25 mouse cellular contexts compared by ENCODE assay signal in genomic region chr14:35773306-35773705, GRCm38 (mm10). TPM values are rescaled to one million over a fixed set of nuclear protein-coding genes. Genes with fewer than 3 reads are reported as not detected.
"Had no signal": no experiment of that assay in that cellular context is flagged by ENCODE, and none has a peak within 500 bp of the region (broad histone marks: within the 10 kb centered on the region; RNA-seq: fewer than 3 reads in every experiment).

No protein-coding gene starts in this region.

- H3K4me2 ChIP-seq: liver, embryonic 13.5 days; liver, embryonic 15.5 days; midbrain, embryonic 12.5 days; midbrain, embryonic 15.5 days; neural tube, embryonic 12.5 days had no signal

- H3K9me3 ChIP-seq: liver, embryonic 13.5 days; liver, embryonic 15.5 days; megakaryocyte, embryonic 14.5 days; midbrain, embryonic 12.5 days; midbrain, embryonic 15.5 days; neural tube, embryonic 12.5 days had no signal

- H3K4me3 ChIP-seq: liver, embryonic 13.5 days; liver, embryonic 15.5 days; megakaryocyte, embryonic 14.5 days; midbrain, embryonic 12.5 days; midbrain, embryonic 15.5 days; neural tube, embryonic 12.5 days had no signal

- H3K36me3 ChIP-seq: liver, embryonic 13.5 days; liver, embryonic 15.5 days; midbrain, embryonic 12.5 days; midbrain, embryonic 15.5 days; neural tube, embryonic 12.5 days had no signal

- H3K27ac ChIP-seq: liver, embryonic 13.5 days; liver, embryonic 15.5 days; macrophage; midbrain, embryonic 12.5 days; midbrain, embryonic 15.5 days; neural tube, embryonic 12.5 days had no signal

- H3K4me1 ChIP-seq: liver, embryonic 13.5 days; liver, embryonic 15.5 days; megakaryocyte, embryonic 14.5 days; midbrain, embryonic 12.5 days; midbrain, embryonic 15.5 days; neural tube, embryonic 12.5 days had no signal

- H3K9ac ChIP-seq: liver, embryonic 13.5 days; liver, embryonic 15.5 days; liver, postnatal 0 days; midbrain, embryonic 12.5 days; midbrain, embryonic 15.5 days; neural tube, embryonic 12.5 days had no signal

- DNase-seq: liver, embryonic 13.5 days; liver, postnatal 0 days; lung, adult 2 months; lung, postnatal 14 days; lung, postnatal 36 days; right cerebral cortex, postnatal 14 days; spleen, adult 18-20 months; thymus, adult 18-20 months; thymus, postnatal 14 days; thymus, postnatal 36 days had no signal

- ATAC-seq: liver, postnatal 0 days; midbrain, embryonic 15.5 days had no signal

- H3K27me3 ChIP-seq: liver, embryonic 13.5 days; liver, embryonic 15.5 days; megakaryocyte, embryonic 14.5 days; midbrain, embryonic 12.5 days; midbrain, embryonic 15.5 days; neural tube, embryonic 12.5 days had no signal

RNA-seq across cellular contexts. Expression of gene 4930596D02Rik, which starts 38.5 kb away (rescaled TPM):
- total RNA-seq: megakaryocyte progenitor cell, adult 5-6 weeks; midbrain, postnatal 0 days; monocyte, adult 5-6 weeks; neutrophil, adult 5-6 weeks had no signal
- polyA plus RNA-seq: liver, embryonic 13.5 days; liver, embryonic 15.5 days; liver, postnatal 0 days; lung, adult 2 months; lung, embryonic 16.5 days; macrophage; midbrain, embryonic 12.5 days; midbrain, embryonic 15.5 days; midbrain, postnatal 0 days; neural tube, embryonic 12.5 days; neural tube, embryonic 14.5 days; stomach, embryonic 14.5 days; stomach, embryonic 16.5 days; thymus, postnatal 0 days had no signal
